Mouse (Mus musculus): Measurements from ENCODE around the gene Cklf. TPM values are rescaled to one million over a fixed set of nuclear protein-coding genes. Genes with fewer than 3 reads are reported as not detected.
"Not testable (repeated sequence)": the region's sequence is repeated elsewhere in the genome, so short reads cannot be mapped to it uniquely, and the experiment has no call there.

Cklf gene
- polyA plus RNA-seq, 1 experiment from 2014 or later, result 39.1 TPM

DNA sequence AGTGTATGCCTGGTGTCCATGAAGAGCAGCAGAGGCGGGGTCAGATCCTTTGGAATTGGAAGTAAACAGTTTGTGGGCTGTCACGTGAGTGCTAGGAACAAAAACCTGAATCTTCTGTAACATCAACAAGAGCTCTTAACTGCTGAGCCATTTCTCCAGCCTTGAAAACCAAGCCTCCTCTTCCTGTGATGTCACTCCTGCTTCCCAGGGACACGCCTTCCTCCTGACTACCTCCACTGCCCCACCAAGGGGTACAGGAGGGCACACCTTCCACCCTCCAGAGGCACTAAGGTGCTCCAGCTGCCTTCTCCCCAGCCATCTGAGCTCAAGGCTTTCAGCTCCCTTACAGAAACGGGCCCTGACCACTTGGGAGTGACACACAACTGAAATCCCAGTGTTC is 4.0 kb upstream of the Cklf start:
- Histone ChIP-seq H3K9me3 (ENCODE audit: low read depth, low read length) (no peaks in the 10 kb centered on the region), H3K9ac (no peak overlapping the region), H3K4me2 (no peak overlapping the region), H3K4me1 (ENCODE audit: insufficient read depth) (peaks cover 4% of the 10 kb centered on the region), H3K4me3 (ENCODE audit: low read depth, low read length) (no peak overlapping the region), H3K27ac (ENCODE audit: low read depth) (no peak overlapping the region), H3K27me3 (ENCODE audit: insufficient read depth, low read length) (no peaks in the 10 kb centered on the region), H3K36me3 (ENCODE audit: insufficient read depth) (peaks cover 15% of the 10 kb centered on the region; the same call in 1 of the 2 replicates)
- DNase-seq, result no peak
- TF ChIP-seq CTCF (IDR thresholded peaks at IDR 0.05; ENCODE audit: low read depth), result no peak
- no peak for ATAC-seq (ENCODE audit: insufficient read depth)
- 70% methylated on average over 4 of the region's 4 CpGs for WGBS

GRCm38 (mm10) chr8:104247054-104247907 is 3.4 kb upstream of the Cklf start:
- H3K27me3 ChIP-seq (ENCODE audit: insufficient read depth, low read length), result no peaks in the 10 kb centered on the region
- peaks cover 4% of the 10 kb centered on the region for H3K4me1 ChIP-seq (ENCODE audit: insufficient read depth)
- TF ChIP-seq CTCF (IDR thresholded peaks at IDR 0.05; ENCODE audit: low read depth), result no peak
- H3K9ac ChIP-seq, result peak overlapping the region; percentile 76
- WGBS, result 62% methylated on average over 22 of the region's 22 CpGs
- H3K36me3 ChIP-seq (ENCODE audit: insufficient read depth), result peaks cover 12% of the 10 kb centered on the region; the same call in 1 of the 2 replicates
- ATAC-seq (ENCODE audit: insufficient read depth), result no peak
- no peaks in the 10 kb centered on the region for H3K9me3 ChIP-seq (ENCODE audit: low read depth, low read length)
- H3K4me3 ChIP-seq (ENCODE audit: low read depth, low read length), result peak overlapping the region; percentile 85
- no peak overlapping the region for H3K27ac ChIP-seq (ENCODE audit: low read depth)
- H3K4me2 ChIP-seq, result peak overlapping the region; percentile 86
- DNase-seq, result no peak

DNA sequence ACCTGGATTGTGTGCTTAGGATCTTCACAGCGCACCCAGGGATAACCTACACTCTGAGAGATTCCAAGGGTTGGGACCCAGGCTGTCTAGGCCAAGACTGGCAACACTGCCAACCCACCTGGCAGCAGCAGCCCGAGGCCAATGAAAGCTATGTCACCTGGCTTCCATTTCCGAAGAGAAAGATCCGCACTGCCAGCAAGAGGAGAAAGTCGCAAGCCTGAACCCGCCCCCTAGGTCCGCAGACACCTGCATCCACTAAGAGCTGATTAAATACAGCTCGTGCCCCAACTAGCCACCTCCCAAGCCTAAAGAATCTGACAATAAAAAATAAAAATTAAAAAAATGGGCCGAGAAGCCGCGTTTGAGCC is 2.8 kb upstream of the Cklf start:
- peak; percentile 12 for DNase-seq

GRCm38 (mm10) chr8:104248276-104248675 is 2.4 kb upstream of the Cklf start, which contains the start of gene Tk2:
Tk2 (minus strand) TSS chr8:104248558.
- no peaks in the 10 kb centered on the region for H3K27me3 ChIP-seq (ENCODE audit: insufficient read depth, low read length)
- peak within 1 kb of the TSS; percentile 86 for H3K4me2 ChIP-seq
- WGBS, result under 1% methylated on average over 28 of the region's 28 CpGs
- no peaks in the 10 kb centered on the region for H3K9me3 ChIP-seq (ENCODE audit: low read depth, low read length)
- H3K4me1 ChIP-seq (ENCODE audit: insufficient read depth), result peaks cover 4% of the 10 kb centered on the region
- DNase-seq (peak; percentile 83), ATAC-seq (ENCODE audit: insufficient read depth) (peak; percentile 83)
- 0 out of 2 replicates have a peak, but pooled peaks cover 3% of the 10 kb centered on the region for H3K36me3 ChIP-seq (ENCODE audit: insufficient read depth)
- peak within 1 kb of the TSS; percentile 85 for H3K4me3 ChIP-seq (ENCODE audit: low read depth, low read length)
- H3K27ac ChIP-seq (ENCODE audit: low read depth), result no peak within 1 kb of the TSS; the same call in 1 of the 2 replicates
- peak within 1 kb of the TSS; percentile 76 for H3K9ac ChIP-seq
- TF ChIP-seq CTCF (IDR thresholded peaks at IDR 0.05; ENCODE audit: low read depth), result no peak

More for the DNA sequence above, 2.8 kb upstream of the Cklf start:
- ATAC-seq (ENCODE audit: insufficient read depth), result no peak
- WGBS, result 2% methylated on average over 11 of the region's 11 CpGs
- no peaks in the 10 kb centered on the region for H3K27me3 ChIP-seq (ENCODE audit: insufficient read depth, low read length)
- H3K4me2 ChIP-seq, result peak overlapping the region; percentile 86
- peaks cover 4% of the 10 kb centered on the region for H3K4me1 ChIP-seq (ENCODE audit: insufficient read depth)
- H3K9me3 ChIP-seq (ENCODE audit: low read depth, low read length), result no peaks in the 10 kb centered on the region
- H3K9ac ChIP-seq, result peak overlapping the region; percentile 76
- H3K4me3 ChIP-seq (ENCODE audit: low read depth, low read length), result peak overlapping the region; percentile 85
- 0 out of 2 replicates have a peak, but pooled peaks cover 7% of the 10 kb centered on the region for H3K36me3 ChIP-seq (ENCODE audit: insufficient read depth)
- TF ChIP-seq CTCF (IDR thresholded peaks at IDR 0.05; ENCODE audit: low read depth), result no peak
- H3K27ac ChIP-seq (ENCODE audit: low read depth), result no peak overlapping the region; the same call in 1 of the 2 replicates

- H3K9ac ChIP-seq, result no peak overlapping the region
- no peak overlapping the region for H3K4me3 ChIP-seq (ENCODE audit: low read depth, low read length)
- DNase-seq (no peak), ATAC-seq (ENCODE audit: insufficient read depth) (no peak)
- H3K36me3 ChIP-seq (ENCODE audit: insufficient read depth), result no peaks in the 10 kb centered on the region
- no peaks in the 10 kb centered on the region for H3K9me3 ChIP-seq (ENCODE audit: low read depth, low read length)
- H3K27me3 ChIP-seq (ENCODE audit: insufficient read depth, low read length), result no peaks in the 10 kb centered on the region
- WGBS, result 80% methylated on average over 7 of the region's 7 CpGs
- H3K27ac ChIP-seq (ENCODE audit: low read depth), result no peak overlapping the region
- H3K4me2 ChIP-seq, result no peak overlapping the region
- peaks cover 4% of the 10 kb centered on the region for H3K4me1 ChIP-seq (ENCODE audit: insufficient read depth)
- TF ChIP-seq CTCF (IDR thresholded peaks at IDR 0.05; ENCODE audit: low read depth), result no peak
Observed at GRCm38 (mm10) chr8:104249442-104249996, 1.1 kb upstream of the Cklf start.

DNA sequence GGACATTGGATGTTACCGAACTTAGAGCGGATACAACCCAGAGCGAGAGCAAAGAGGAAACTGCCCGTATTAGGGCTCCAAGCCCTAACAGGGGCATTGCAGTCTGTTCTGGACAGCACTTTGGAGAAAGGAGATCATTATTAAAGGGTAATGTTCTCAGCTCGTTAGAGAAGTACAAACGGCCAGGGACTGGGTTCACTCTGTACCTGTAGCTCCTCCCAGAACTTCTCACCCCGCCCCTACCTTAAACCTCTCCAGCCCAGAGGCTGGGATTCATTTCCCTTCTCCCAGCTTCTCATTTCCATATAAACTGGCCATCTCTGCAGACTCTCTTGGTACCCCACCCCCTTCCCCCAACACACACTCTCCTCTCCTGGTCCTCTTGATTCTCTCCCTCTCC is 800 bp downstream of the Cklf start:
- Histone ChIP-seq H3K9me3 (ENCODE audit: low read depth, low read length) (no peaks in the 10 kb centered on the region), H3K27ac (ENCODE audit: low read depth) (peak overlapping the region; percentile 84), H3K4me2 (peak overlapping the region; percentile 80), H3K4me1 (ENCODE audit: insufficient read depth) (peaks cover 4% of the 10 kb centered on the region), H3K27me3 (ENCODE audit: insufficient read depth, low read length) (no peaks in the 10 kb centered on the region), H3K9ac (peak overlapping the region; percentile 61), H3K4me3 (ENCODE audit: low read depth, low read length) (peak overlapping the region; percentile 56), H3K36me3 (ENCODE audit: insufficient read depth) (no peaks in the 10 kb centered on the region)
- ATAC-seq (ENCODE audit: insufficient read depth), result peak; percentile 12
- peak; percentile 45 for DNase-seq
- under 1% methylated on average over 7 of the region's 7 CpGs for WGBS
- no peak for TF ChIP-seq CTCF (IDR thresholded peaks at IDR 0.05; ENCODE audit: low read depth)

DNA sequence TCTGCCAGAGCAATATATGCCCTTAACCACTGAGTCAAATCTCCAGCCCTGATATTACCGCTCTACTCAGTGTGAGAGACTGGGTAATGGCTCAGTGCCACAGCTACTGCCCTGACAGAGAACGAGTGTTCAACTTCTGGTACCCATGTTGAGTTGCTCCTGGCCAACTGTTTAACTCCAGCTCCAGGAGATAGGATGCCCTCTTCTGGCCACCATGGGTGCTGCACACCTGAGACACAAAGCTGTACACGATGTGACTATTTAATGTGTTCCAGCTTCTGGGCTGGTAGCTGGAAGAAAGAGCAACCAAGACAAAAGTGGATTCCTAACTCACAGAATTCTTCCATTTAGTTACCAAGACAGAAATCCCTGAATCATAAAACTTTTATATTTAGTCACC is 2.4 kb downstream of the Cklf start:
- no peak overlapping the region for H3K4me3 ChIP-seq (ENCODE audit: low read depth, low read length)
- H3K4me1 ChIP-seq (ENCODE audit: insufficient read depth), result peaks cover 4% of the 10 kb centered on the region
- peak; percentile 52 for TF ChIP-seq CTCF (IDR thresholded peaks at IDR 0.05; ENCODE audit: low read depth)
- no peak overlapping the region for H3K4me2 ChIP-seq
- H3K36me3 ChIP-seq (ENCODE audit: insufficient read depth), result peaks cover 9% of the 10 kb centered on the region
- ATAC-seq (ENCODE audit: insufficient read depth) (no peak), DNase-seq (peak; percentile 27)
- peaks cover 3% of the 10 kb centered on the region; the same call in 1 of the 2 replicates for H3K9me3 ChIP-seq (ENCODE audit: low read depth, low read length)
- H3K9ac ChIP-seq, result no peak overlapping the region
- no peak overlapping the region for H3K27ac ChIP-seq (ENCODE audit: low read depth)
- no peaks in the 10 kb centered on the region for H3K27me3 ChIP-seq (ENCODE audit: insufficient read depth, low read length)
- 85% methylated on average over 3 of the region's 3 CpGs for WGBS

GRCm38 (mm10) chr8:104261802-104262201 is 11.1 kb downstream of the Cklf start:
- H3K4me3 ChIP-seq (ENCODE audit: low read depth, low read length); H3K9me3 ChIP-seq (ENCODE audit: low read depth, low read length); H3K27me3 ChIP-seq (ENCODE audit: insufficient read depth, low read length); H3K4me1 ChIP-seq (ENCODE audit: insufficient read depth); H3K27ac ChIP-seq (ENCODE audit: low read depth); H3K4me2 ChIP-seq; H3K9ac ChIP-seq; DNase-seq; ATAC-seq (ENCODE audit: insufficient read depth): not testable (repeated sequence)
- H3K36me3 ChIP-seq (ENCODE audit: insufficient read depth), result peaks cover 39% of the 10 kb centered on the region
- WGBS, result 94% methylated on average over 5 of the region's 5 CpGs

GRCm38 (mm10) chr8:104264271-104264935 is 13.7 kb downstream of the Cklf start:
- H3K27ac ChIP-seq (ENCODE audit: low read depth); H3K4me3 ChIP-seq (ENCODE audit: low read depth, low read length); H3K9ac ChIP-seq; H3K9me3 ChIP-seq (ENCODE audit: low read depth, low read length); DNase-seq; H3K27me3 ChIP-seq (ENCODE audit: insufficient read depth, low read length); ATAC-seq (ENCODE audit: insufficient read depth); H3K4me2 ChIP-seq; H3K4me1 ChIP-seq (ENCODE audit: insufficient read depth): not testable (repeated sequence)
- WGBS, result 97% methylated on average over 21 of the region's 22 CpGs
- H3K36me3 ChIP-seq (ENCODE audit: insufficient read depth), result peaks cover 18% of the 10 kb centered on the region; the same call in 1 of the 2 replicates

Measured in lung, embryonic 14.5 days (tissue).